Mouse (Mus musculus): ENCODE data around the gene Kif26a. TPM values are rescaled to one million over a fixed set of nuclear protein-coding genes. Genes with fewer than 3 reads are reported as not detected.

The Kif26a gene
- polyA plus RNA-seq, 1 experiment from 2014 or later = 2.1 TPM

GRCm38 (mm10) chr12:112125903-112126302 is 20.1 kb upstream of the Kif26a start:
- no peak overlapping the region for H3K9ac ChIP-seq (ENCODE audit: low read length)
- H3K27ac ChIP-seq (ENCODE audit: low read length) = no peak overlapping the region
- H3K27me3 ChIP-seq (ENCODE audit: control insufficient read depth, insufficient read depth, low read length) = peaks cover 10% of the 10 kb centered on the region
- ATAC-seq (replicated peaks; ENCODE audit: extremely low read depth, insufficient read depth, low FRiP score) = no peak
- H3K4me2 ChIP-seq (ENCODE audit: low read depth, low read length) = no peak overlapping the region
- peaks cover 5% of the 10 kb centered on the region; the same call in 1 of the 2 replicates for H3K4me1 ChIP-seq (ENCODE audit: control insufficient read depth, insufficient read depth, low read length)
- no peaks in the 10 kb centered on the region for H3K36me3 ChIP-seq (ENCODE audit: control insufficient read depth, insufficient read depth)
- 72% methylated on average over 14 of the region's 14 CpGs for WGBS
- no peak overlapping the region for H3K4me3 ChIP-seq (ENCODE audit: low read length)
- H3K9me3 ChIP-seq (replicated peaks; ENCODE audit: control insufficient read depth, low read length) = no peaks in the 10 kb centered on the region

GRCm38 (mm10) chr12:112126931-112127635 is 18.9 kb upstream of the Kif26a start:
- no peak for ATAC-seq (replicated peaks; ENCODE audit: extremely low read depth, insufficient read depth, low FRiP score)
- H3K4me2 ChIP-seq (ENCODE audit: low read depth, low read length) = no peak overlapping the region
- peaks cover 7% of the 10 kb centered on the region; the same call in 1 of the 2 replicates for H3K4me1 ChIP-seq (ENCODE audit: control insufficient read depth, insufficient read depth, low read length)
- no peak overlapping the region for H3K9ac ChIP-seq (ENCODE audit: low read length)
- H3K27ac ChIP-seq (ENCODE audit: low read length) = no peak overlapping the region
- no peaks in the 10 kb centered on the region for H3K36me3 ChIP-seq (ENCODE audit: control insufficient read depth, insufficient read depth)
- peaks cover 19% of the 10 kb centered on the region for H3K27me3 ChIP-seq (ENCODE audit: control insufficient read depth, insufficient read depth, low read length)
- H3K4me3 ChIP-seq (ENCODE audit: low read length) = no peak overlapping the region
- H3K9me3 ChIP-seq (replicated peaks; ENCODE audit: control insufficient read depth, low read length) = no peaks in the 10 kb centered on the region
- WGBS = 56% methylated on average over 14 of the region's 14 CpGs

- peaks cover 7% of the 10 kb centered on the region; the same call in 1 of the 2 replicates for H3K4me1 ChIP-seq (ENCODE audit: control insufficient read depth, insufficient read depth, low read length)
- no peak overlapping the region for H3K9ac ChIP-seq (ENCODE audit: low read length)
- H3K4me3 ChIP-seq (ENCODE audit: low read length) = no peak overlapping the region
- ATAC-seq (replicated peaks; ENCODE audit: extremely low read depth, insufficient read depth, low FRiP score) = no peak
- H3K27me3 ChIP-seq (ENCODE audit: control insufficient read depth, insufficient read depth, low read length) = peaks cover 33% of the 10 kb centered on the region
- no peaks in the 10 kb centered on the region for H3K9me3 ChIP-seq (replicated peaks; ENCODE audit: control insufficient read depth, low read length)
- H3K4me2 ChIP-seq (ENCODE audit: low read depth, low read length) = no peak overlapping the region
- WGBS = 85% methylated on average over 4 of the region's 4 CpGs
- no peaks in the 10 kb centered on the region for H3K36me3 ChIP-seq (ENCODE audit: control insufficient read depth, insufficient read depth)
- H3K27ac ChIP-seq (ENCODE audit: low read length) = no peak overlapping the region
These were observed 17.5 kb upstream of the Kif26a start for GRCm38 (mm10) chr12:112128526-112128925.

- no peaks in the 10 kb centered on the region for H3K9me3 ChIP-seq (replicated peaks; ENCODE audit: control insufficient read depth, low read length)
- H3K4me3 ChIP-seq (ENCODE audit: low read length) = no peak overlapping the region
- peaks cover 7% of the 10 kb centered on the region; the same call in 1 of the 2 replicates for H3K4me1 ChIP-seq (ENCODE audit: control insufficient read depth, insufficient read depth, low read length)
- peaks cover 37% of the 10 kb centered on the region for H3K27me3 ChIP-seq (ENCODE audit: control insufficient read depth, insufficient read depth, low read length)
- no peak for ATAC-seq (replicated peaks; ENCODE audit: extremely low read depth, insufficient read depth, low FRiP score)
- no peak overlapping the region for H3K9ac ChIP-seq (ENCODE audit: low read length)
- peak overlapping the region; percentile 87; the same call in 1 of the 2 replicates for H3K4me2 ChIP-seq (ENCODE audit: low read depth, low read length)
- no peak overlapping the region for H3K27ac ChIP-seq (ENCODE audit: low read length)
- no peaks in the 10 kb centered on the region for H3K36me3 ChIP-seq (ENCODE audit: control insufficient read depth, insufficient read depth)
- 59% methylated on average over 6 of the region's 6 CpGs for WGBS
These were observed 16.6 kb upstream of the Kif26a start for GRCm38 (mm10) chr12:112129300-112129856.

GRCm38 (mm10) chr12:112130161-112130860 is 15.7 kb upstream of the Kif26a start:
- Histone ChIP-seq H3K27me3 (ENCODE audit: control insufficient read depth, insufficient read depth, low read length) (peaks cover 41% of the 10 kb centered on the region), H3K9me3 (replicated peaks; ENCODE audit: control insufficient read depth, low read length) (no peaks in the 10 kb centered on the region), H3K36me3 (ENCODE audit: control insufficient read depth, insufficient read depth) (no peaks in the 10 kb centered on the region), H3K9ac (ENCODE audit: low read length) (peak overlapping the region; percentile 83), H3K4me3 (ENCODE audit: low read length) (peak overlapping the region; percentile 89), H3K4me2 (ENCODE audit: low read depth, low read length) (peak overlapping the region; percentile 87), H3K27ac (ENCODE audit: low read length) (no peak overlapping the region), H3K4me1 (ENCODE audit: control insufficient read depth, insufficient read depth, low read length) (peaks cover 7% of the 10 kb centered on the region; the same call in 1 of the 2 replicates)
- 1% methylated on average over 79 of the region's 79 CpGs for WGBS
- ATAC-seq (replicated peaks; ENCODE audit: extremely low read depth, insufficient read depth, low FRiP score) = peak; percentile 60

- H3K4me3 ChIP-seq (ENCODE audit: low read length) = peak overlapping the region; percentile 89
These were observed 15.1 kb upstream of the Kif26a start for GRCm38 (mm10) chr12:112130957-112131356.

GRCm38 (mm10) chr12:112140231-112140630 is 5.8 kb upstream of the Kif26a start:
- 5% methylated on average over 5 of the region's 5 CpGs for WGBS
- no peak for ATAC-seq (replicated peaks; ENCODE audit: extremely low read depth, insufficient read depth, low FRiP score)
- H3K27ac ChIP-seq (ENCODE audit: low read length) = no peak overlapping the region
- H3K4me1 ChIP-seq (ENCODE audit: control insufficient read depth, insufficient read depth, low read length) = peaks cover 9% of the 10 kb centered on the region; the same call in 1 of the 2 replicates
- no peak overlapping the region for H3K4me2 ChIP-seq (ENCODE audit: low read depth, low read length)
- peaks cover 45% of the 10 kb centered on the region for H3K27me3 ChIP-seq (ENCODE audit: control insufficient read depth, insufficient read depth, low read length)
- no peaks in the 10 kb centered on the region for H3K36me3 ChIP-seq (ENCODE audit: control insufficient read depth, insufficient read depth)
- no peak overlapping the region for H3K9ac ChIP-seq (ENCODE audit: low read length)
- H3K9me3 ChIP-seq (replicated peaks; ENCODE audit: control insufficient read depth, low read length) = no peaks in the 10 kb centered on the region
- no peak overlapping the region for H3K4me3 ChIP-seq (ENCODE audit: low read length)

More at GRCm38 (mm10) chr12:112130957-112131356, 15.1 kb upstream of the Kif26a start:
- H3K36me3 ChIP-seq (ENCODE audit: control insufficient read depth, insufficient read depth) = no peaks in the 10 kb centered on the region
- no peak for ATAC-seq (replicated peaks; ENCODE audit: extremely low read depth, insufficient read depth, low FRiP score)
- no peak overlapping the region for H3K27ac ChIP-seq (ENCODE audit: low read length)
- H3K4me1 ChIP-seq (ENCODE audit: control insufficient read depth, insufficient read depth, low read length) = peaks cover 7% of the 10 kb centered on the region; the same call in 1 of the 2 replicates
- 13% methylated on average over 32 of the region's 32 CpGs for WGBS
- no peaks in the 10 kb centered on the region for H3K9me3 ChIP-seq (replicated peaks; ENCODE audit: control insufficient read depth, low read length)
- H3K27me3 ChIP-seq (ENCODE audit: control insufficient read depth, insufficient read depth, low read length) = peaks cover 41% of the 10 kb centered on the region
- peak overlapping the region; percentile 83 for H3K9ac ChIP-seq (ENCODE audit: low read length)
- peak overlapping the region; percentile 87 for H3K4me2 ChIP-seq (ENCODE audit: low read depth, low read length)

GRCm38 (mm10) chr12:112140745-112141144 is 5.3 kb upstream of the Kif26a start:
- no peak overlapping the region for H3K4me3 ChIP-seq (ENCODE audit: low read length)
- H3K9ac ChIP-seq (ENCODE audit: low read length) = no peak overlapping the region
- peaks cover 12% of the 10 kb centered on the region; the same call in 1 of the 2 replicates for H3K4me1 ChIP-seq (ENCODE audit: control insufficient read depth, insufficient read depth, low read length)
- peaks cover 50% of the 10 kb centered on the region for H3K27me3 ChIP-seq (ENCODE audit: control insufficient read depth, insufficient read depth, low read length)
- H3K9me3 ChIP-seq (replicated peaks; ENCODE audit: control insufficient read depth, low read length) = no peaks in the 10 kb centered on the region
- no peak overlapping the region for H3K4me2 ChIP-seq (ENCODE audit: low read depth, low read length)
- no peaks in the 10 kb centered on the region for H3K36me3 ChIP-seq (ENCODE audit: control insufficient read depth, insufficient read depth)
- no peak for ATAC-seq (replicated peaks; ENCODE audit: extremely low read depth, insufficient read depth, low FRiP score)
- H3K27ac ChIP-seq (ENCODE audit: low read length) = no peak overlapping the region
- 55% methylated on average over 7 of the region's 7 CpGs for WGBS

GRCm38 (mm10) chr12:112141300-112141699 is 4.7 kb upstream of the Kif26a start:
- Histone ChIP-seq H3K36me3 (ENCODE audit: control insufficient read depth, insufficient read depth) (no peaks in the 10 kb centered on the region), H3K9ac (ENCODE audit: low read length) (no peak overlapping the region), H3K4me1 (ENCODE audit: control insufficient read depth, insufficient read depth, low read length) (peaks cover 12% of the 10 kb centered on the region; the same call in 1 of the 2 replicates), H3K4me3 (ENCODE audit: low read length) (no peak overlapping the region), H3K27me3 (ENCODE audit: control insufficient read depth, insufficient read depth, low read length) (peaks cover 56% of the 10 kb centered on the region), H3K9me3 (replicated peaks; ENCODE audit: control insufficient read depth, low read length) (no peaks in the 10 kb centered on the region), H3K27ac (ENCODE audit: low read length) (no peak overlapping the region), H3K4me2 (ENCODE audit: low read depth, low read length) (no peak overlapping the region)
- WGBS = 2% methylated on average over 6 of the region's 6 CpGs
- no peak for ATAC-seq (replicated peaks; ENCODE audit: extremely low read depth, insufficient read depth, low FRiP score)

All from heart, embryonic 16.5 days (tissue).